Mouse (Mus musculus): ENCODE data around the gene Kif5a. TPM values are rescaled to one million over a fixed set of nuclear protein-coding genes. Genes with fewer than 3 reads are reported as not detected.

Kif5a gene
- total and polyA plus RNA-seq, 2 experiments from 2014 or later = 84.0 to 223 TPM

DNA sequence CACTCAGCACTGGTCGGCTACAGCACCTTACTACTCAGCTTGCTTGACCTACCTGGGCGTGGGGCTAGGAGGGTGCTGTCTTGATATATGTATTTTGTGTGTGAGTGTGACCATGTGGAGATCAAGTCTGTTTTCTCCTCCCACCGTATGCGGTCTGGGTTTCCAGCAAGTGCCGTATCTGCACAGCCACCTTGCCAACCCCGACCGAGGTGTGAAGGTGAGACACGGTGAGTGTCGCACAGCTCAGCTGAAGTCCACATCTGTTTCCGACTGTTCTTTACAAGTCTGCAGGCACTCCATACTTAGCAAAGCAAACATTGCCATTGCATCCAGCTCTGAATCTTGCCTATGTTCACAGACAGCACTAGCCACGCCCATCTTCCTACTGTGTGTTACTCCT is 40.0 kb upstream of the Kif5a start:
- 94% methylated on average over 11 of the region's 11 CpGs for WGBS
- no peak for ATAC-seq

GRCm38 (mm10) chr10:127300361-127300760 is 37.2 kb upstream of the Kif5a start:
- H3K4me1 ChIP-seq (ENCODE audit: insufficient read depth) = no peaks in the 10 kb centered on the region
- H3K4me2 ChIP-seq (ENCODE audit: low read depth) = no peak overlapping the region
- H3K27ac ChIP-seq (ENCODE audit: low read depth, low read length) = no peak overlapping the region
- H3K4me3 ChIP-seq (ENCODE audit: low read depth, low read length) = no peak overlapping the region
- H3K36me3 ChIP-seq (ENCODE audit: insufficient read depth) = peaks cover 85% of the 10 kb centered on the region
- no peak overlapping the region for H3K9ac ChIP-seq
- DNase-seq (no peak), ATAC-seq (no peak)
- no peaks in the 10 kb centered on the region for H3K27me3 ChIP-seq (ENCODE audit: insufficient read depth, low read length)
- TF ChIP-seq CTCF (IDR thresholded peaks at IDR 0.05; ENCODE audit: low read depth) = no peak
- WGBS = 95% methylated on average over 6 of the region's 6 CpGs
- H3K9me3 ChIP-seq (ENCODE audit: low read length) = no peaks in the 10 kb centered on the region

More for the DNA sequence above, 40.0 kb upstream of the Kif5a start:
- Histone ChIP-seq H3K36me3 (ENCODE audit: insufficient read depth) (peaks cover 85% of the 10 kb centered on the region), H3K9me3 (ENCODE audit: low read length) (no peaks in the 10 kb centered on the region), H3K27ac (ENCODE audit: low read depth, low read length) (no peak overlapping the region), H3K4me3 (ENCODE audit: low read depth, low read length) (no peak overlapping the region), H3K9ac (no peak overlapping the region), H3K4me2 (ENCODE audit: low read depth) (no peak overlapping the region), H3K27me3 (ENCODE audit: insufficient read depth, low read length) (no peaks in the 10 kb centered on the region), H3K4me1 (ENCODE audit: insufficient read depth) (no peaks in the 10 kb centered on the region)
- TF ChIP-seq CTCF (IDR thresholded peaks at IDR 0.05; ENCODE audit: low read depth) = no peak
- DNase-seq = no peak

GRCm38 (mm10) chr10:127297015-127297871 is 34.1 kb upstream of the Kif5a start:
- no peak overlapping the region for H3K4me3 ChIP-seq (ENCODE audit: low read depth, low read length)
- no peak for ATAC-seq
- whole genome bisulfite sequencing = 91% methylated on average over 16 of the region's 16 CpGs

DNA sequence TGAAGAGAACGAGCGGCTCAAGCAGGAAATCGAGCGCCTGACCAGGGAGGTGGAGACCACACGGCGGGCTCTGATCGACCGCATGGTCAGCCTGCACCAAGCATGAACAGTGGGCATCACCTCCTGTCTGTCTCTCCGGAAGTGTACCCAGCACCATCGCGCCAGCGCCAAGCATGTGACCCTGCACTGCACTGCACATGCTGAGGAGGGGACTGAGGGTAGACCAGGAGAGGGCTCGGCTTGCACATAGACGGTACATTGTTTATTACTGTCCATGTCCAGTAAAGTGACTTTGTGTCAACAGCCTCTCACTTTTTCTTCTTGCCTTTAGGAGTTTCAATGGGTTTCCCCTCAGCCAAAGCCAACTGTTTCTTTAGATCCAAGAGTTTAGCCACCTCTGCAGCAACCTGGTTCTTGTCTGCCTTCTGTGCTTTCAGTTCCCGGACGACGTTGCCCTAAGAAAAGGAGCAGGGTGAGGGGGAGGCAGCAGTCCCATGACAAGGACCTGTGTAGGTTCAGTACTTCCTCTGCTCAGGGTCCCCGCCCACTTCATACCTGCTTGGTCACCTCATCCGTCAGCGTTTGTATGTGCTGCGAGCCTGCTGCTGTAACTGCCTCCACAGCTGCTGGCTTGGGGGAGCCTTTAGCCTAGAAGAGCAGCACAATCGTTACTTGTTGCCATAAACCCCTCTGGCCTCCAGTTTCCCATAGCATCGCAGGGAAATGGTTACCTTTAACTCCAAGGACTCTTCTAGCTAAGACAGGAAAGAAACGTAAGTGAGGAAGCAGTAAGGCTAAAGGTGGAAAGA is 33.0 kb upstream of the Kif5a start:
- Histone ChIP-seq H3K4me1 (ENCODE audit: insufficient read depth) (peaks cover 7% of the 10 kb centered on the region), H3K9ac (no peak overlapping the region), H3K4me2 (ENCODE audit: low read depth) (no peak overlapping the region), H3K9me3 (ENCODE audit: low read length) (no peaks in the 10 kb centered on the region), H3K36me3 (ENCODE audit: insufficient read depth) (peaks cover 65% of the 10 kb centered on the region), H3K27ac (ENCODE audit: low read depth, low read length) (no peak overlapping the region), H3K4me3 (ENCODE audit: low read depth, low read length) (no peak overlapping the region), H3K27me3 (ENCODE audit: insufficient read depth, low read length) (no peaks in the 10 kb centered on the region)
- DNase-seq = no peak
- 93% methylated on average over 24 of the region's 24 CpGs for WGBS
- no peak for ATAC-seq
- TF ChIP-seq CTCF (IDR thresholded peaks at IDR 0.05; ENCODE audit: low read depth) = no peak

More at GRCm38 (mm10) chr10:127297015-127297871, 34.1 kb upstream of the Kif5a start:
- H3K9ac ChIP-seq = no peak overlapping the region
- H3K36me3 ChIP-seq (ENCODE audit: insufficient read depth) = peaks cover 71% of the 10 kb centered on the region
- no peak for TF ChIP-seq CTCF (IDR thresholded peaks at IDR 0.05; ENCODE audit: low read depth)
- H3K27me3 ChIP-seq (ENCODE audit: insufficient read depth, low read length) = no peaks in the 10 kb centered on the region
- no peak for DNase-seq
- H3K4me2 ChIP-seq (ENCODE audit: low read depth) = no peak overlapping the region
- no peaks in the 10 kb centered on the region; the same call in 1 of the 2 replicates for H3K4me1 ChIP-seq (ENCODE audit: insufficient read depth)
- H3K27ac ChIP-seq (ENCODE audit: low read depth, low read length) = 0 out of 2 replicates have a peak overlapping the region, but pooled peaks have one; percentile 21
- no peaks in the 10 kb centered on the region for H3K9me3 ChIP-seq (ENCODE audit: low read length)

- TF ChIP-seq CTCF (IDR thresholded peaks at IDR 0.05; ENCODE audit: low read depth) = no peak
- 95% methylated on average over 10 of the region's 10 CpGs for WGBS
- ATAC-seq (no peak), DNase-seq (no peak)
- Histone ChIP-seq H3K36me3 (ENCODE audit: insufficient read depth) (peaks cover 56% of the 10 kb centered on the region), H3K27ac (ENCODE audit: low read depth, low read length) (no peak overlapping the region), H3K4me1 (ENCODE audit: insufficient read depth) (peaks cover 7% of the 10 kb centered on the region), H3K4me2 (ENCODE audit: low read depth) (no peak overlapping the region), H3K9ac (no peak overlapping the region), H3K4me3 (ENCODE audit: low read depth, low read length) (no peak overlapping the region), H3K27me3 (ENCODE audit: insufficient read depth, low read length) (no peaks in the 10 kb centered on the region), H3K9me3 (ENCODE audit: low read length) (no peaks in the 10 kb centered on the region)
These were observed 31.9 kb upstream of the Kif5a start for GRCm38 (mm10) chr10:127294895-127295510.

DNA sequence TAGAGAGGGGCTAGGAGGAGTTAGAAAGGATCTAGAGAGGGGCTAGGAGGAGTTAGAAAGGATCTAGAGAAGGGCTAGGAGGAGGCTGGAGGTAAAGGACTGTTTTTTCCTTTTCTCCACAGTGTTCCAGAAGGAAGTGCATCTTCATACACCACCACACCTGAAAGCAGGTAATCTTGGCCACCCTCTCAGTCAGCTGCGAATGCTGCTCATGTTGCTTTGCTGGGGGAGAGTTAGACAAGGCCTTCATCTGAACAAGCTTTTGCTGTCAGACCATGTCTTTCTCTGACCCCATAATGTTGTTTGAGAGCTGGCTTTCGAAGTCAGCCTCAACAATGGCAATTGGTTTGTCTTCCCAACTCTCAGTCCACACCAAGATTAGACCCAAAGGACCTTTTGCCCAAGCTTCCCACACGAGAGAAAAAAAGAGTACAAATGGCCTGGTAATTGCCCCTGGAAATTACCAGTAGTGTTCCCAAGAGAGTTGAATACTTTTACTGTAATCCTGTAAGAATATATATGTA is 30.5 kb upstream of the Kif5a start:
- H3K27ac ChIP-seq (ENCODE audit: low read depth, low read length) = no peak overlapping the region
- no peak for TF ChIP-seq CTCF (IDR thresholded peaks at IDR 0.05; ENCODE audit: low read depth)
- no peak overlapping the region for H3K4me3 ChIP-seq (ENCODE audit: low read depth, low read length)
- peaks cover 43% of the 10 kb centered on the region for H3K36me3 ChIP-seq (ENCODE audit: insufficient read depth)
- no peak for ATAC-seq
- H3K4me2 ChIP-seq (ENCODE audit: low read depth) = no peak overlapping the region
- 90% methylated on average over 3 of the region's 3 CpGs for WGBS
- H3K9ac ChIP-seq = no peak overlapping the region
- H3K4me1 ChIP-seq (ENCODE audit: insufficient read depth) = peaks cover 7% of the 10 kb centered on the region
- H3K9me3 ChIP-seq (ENCODE audit: low read length) = no peaks in the 10 kb centered on the region
- no peaks in the 10 kb centered on the region for H3K27me3 ChIP-seq (ENCODE audit: insufficient read depth, low read length)
- DNase-seq = no peak

All from forebrain, postnatal 0 days (tissue).